Mouse (Mus musculus): ENCODE measurements around the gene Ace. TPM values are rescaled to one million over a fixed set of nuclear protein-coding genes. Genes with fewer than 3 reads are reported as not detected.

Gene Ace
- total and polyA plus RNA-seq, 3 experiments = not detected

DNA sequence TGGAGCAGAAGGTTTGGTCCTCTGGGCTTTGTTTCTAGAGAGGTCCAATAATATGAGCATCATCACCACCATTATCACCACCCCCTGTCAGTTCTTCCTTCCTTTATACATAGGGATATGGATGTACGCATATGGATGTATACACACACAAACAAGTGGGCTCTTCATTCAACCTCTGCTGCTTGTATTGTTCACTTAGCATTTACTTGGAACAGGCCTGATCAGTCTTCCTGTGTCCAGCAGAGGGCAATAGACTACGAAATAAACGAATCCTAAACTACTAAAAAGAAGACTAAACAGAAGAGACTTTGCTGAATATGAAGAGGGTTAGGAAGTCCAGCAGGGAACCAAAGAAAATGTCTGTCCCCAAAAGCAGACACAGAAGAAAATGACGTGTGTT is 34.0 kb downstream of the Ace start:
- no peaks in the 10 kb centered on the region for H3K9me3 ChIP-seq (replicated peaks; ENCODE audit: insufficient read depth, low read length)
- peak; percentile 75 for DNase-seq (ENCODE audit: low read depth, low spot score)
- H3K27me3 ChIP-seq (ENCODE audit: control insufficient read depth in 1 of 2, insufficient read depth in 2 of 2, low read length in 2 of 2) = peaks cover 0 to 6% of the 10 kb centered on the region in 2 experiments
- no peaks in the 10 kb centered on the region for H3K79me2 ChIP-seq (ENCODE audit: control insufficient read depth, insufficient read depth, low read length, poor library complexity)
- H3K4me1 ChIP-seq (ENCODE audit: control insufficient read depth in 1 of 2, insufficient read depth in 2 of 2, low read length in 2 of 2) = 0 out of 4 replicates have a peak, but pooled peaks cover 0 to 4% of the 10 kb centered on the region in 2 experiments
- H3K4me3 ChIP-seq (ENCODE audit: control insufficient read depth in 1 of 2, insufficient read depth in 1 of 2, low read depth in 2 of 2, low read length in 2 of 2) = no peak overlapping the region
- no peak overlapping the region for H3K27ac ChIP-seq (ENCODE audit: control insufficient read depth, low read depth, low read length)
- H3K36me3 ChIP-seq (ENCODE audit: control insufficient read depth in 1 of 2, insufficient read depth in 2 of 2, low read length in 2 of 2) = no peaks in the 10 kb centered on the region
- peak; percentile 85 for TF ChIP-seq ZC3H11A (IDR thresholded peaks at IDR 0.05; ENCODE audit: low read depth, low read length)
- TF ChIP-seq ZKSCAN1 (IDR thresholded peaks at IDR 0.05; ENCODE audit: low read depth, low read length) = no peak
- no peak for TF ChIP-seq MEF2A (IDR thresholded peaks at IDR 0.05; ENCODE audit: extremely low read depth, insufficient replicate concordance, low read depth, low read length, poor library complexity, severe bottlenecking)
- no peak for TF ChIP-seq MAFK (IDR thresholded peaks at IDR 0.05; ENCODE audit: borderline replicate concordance, low read depth, low read length)
- TF ChIP-seq NRF1 (IDR thresholded peaks at IDR 0.05; ENCODE audit: insufficient read depth, low read depth, low read length, poor library complexity, severe bottlenecking) = no peak
- no peak for TF ChIP-seq KAT2A (conservative IDR thresholded peaks at IDR 0.05; ENCODE audit: low read depth, low read length)
- no peak for TF ChIP-seq HCFC1 (IDR thresholded peaks at IDR 0.05; ENCODE audit: low read depth, low read length)
- no peak for TF ChIP-seq USF1 (IDR thresholded peaks at IDR 0.05; ENCODE audit: low read depth, low read length)
- no peak for TF ChIP-seq EP300 (IDR thresholded peaks at IDR 0.05; ENCODE audit: low read depth in 1 of 2, low read length in 2 of 2)
- TF ChIP-seq SIN3A (IDR thresholded peaks at IDR 0.05; ENCODE audit: low read length) = peak; percentile 49; the same call in 1 of the 2 replicates
- TF ChIP-seq MYC (IDR thresholded peaks at IDR 0.05; ENCODE audit: low read depth, low read length) = 0 out of 2 replicates have a peak, but pooled peaks have one; percentile 15
- no peak for TF ChIP-seq GABPA (IDR thresholded peaks at IDR 0.05; ENCODE audit: low read depth, low read length)
- TF ChIP-seq RAD21 (IDR thresholded peaks at IDR 0.05; ENCODE audit: low read depth, low read length) = peak; percentile 79
- TF ChIP-seq SMC3 (IDR thresholded peaks at IDR 0.05; ENCODE audit: low read depth, low read length) = peak; percentile 86
- no peak for TF ChIP-seq ELF1 (IDR thresholded peaks at IDR 0.05; ENCODE audit: low read depth, low read length)
- no peak for TF ChIP-seq POLR2AphosphoS2 (IDR thresholded peaks at IDR 0.05; ENCODE audit: low read length)
- TF ChIP-seq CTCF (IDR thresholded peaks at IDR 0.05 in 2 of 3, conservative IDR thresholded peaks at IDR 0.05 in 1 of 3; ENCODE audit: control insufficient read depth in 1 of 3, insufficient read depth in 1 of 3, low read depth in 2 of 3, low read length in 3 of 3, poor library complexity in 1 of 3, severe bottlenecking in 1 of 3) = peak; percentile 23 to 81 (median 68); a peak in 5 of 6 replicates
- no peak for TF ChIP-seq JUND (IDR thresholded peaks at IDR 0.05; ENCODE audit: low read depth, low read length)
- TF ChIP-seq TBP (IDR thresholded peaks at IDR 0.05; ENCODE audit: low read depth, low read length) = 0 out of 2 replicates have a peak, but pooled peaks have one; percentile 17
- H3K9ac ChIP-seq (ENCODE audit: control insufficient read depth, low read depth, low read length, poor library complexity, severe bottlenecking) = no peak overlapping the region

DNA sequence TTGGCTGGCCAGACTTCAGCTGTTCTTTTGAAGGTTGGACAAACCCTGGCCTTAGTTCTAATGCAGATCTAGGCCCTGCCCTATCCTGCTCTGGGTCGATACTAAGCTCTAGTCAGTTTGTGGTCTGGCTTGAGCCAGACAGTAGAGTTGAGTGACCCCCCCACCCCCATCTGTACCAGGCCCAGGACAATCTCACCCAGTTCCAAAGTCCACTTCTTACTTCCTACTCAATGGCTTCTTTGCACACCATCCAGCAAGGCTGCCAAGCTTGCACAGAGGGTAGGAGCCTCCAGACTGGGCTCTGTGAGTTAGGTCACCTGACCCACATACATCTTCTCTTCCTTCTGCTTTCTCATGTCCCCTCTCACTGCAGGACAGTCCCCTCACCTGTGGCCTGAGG is 36.8 kb downstream of the Ace start:
- H3K79me2 ChIP-seq (ENCODE audit: control insufficient read depth, insufficient read depth, low read length, poor library complexity) = no peaks in the 10 kb centered on the region
- no peaks in the 10 kb centered on the region; a peak in 1 of 4 replicates for H3K27me3 ChIP-seq (ENCODE audit: control insufficient read depth in 1 of 2, insufficient read depth in 2 of 2, low read length in 2 of 2)
- TF ChIP-seq RAD21 (IDR thresholded peaks at IDR 0.05; ENCODE audit: low read depth, low read length) (no peak), POLR2AphosphoS5 (IDR thresholded peaks at IDR 0.05; ENCODE audit: borderline replicate concordance, low read depth, low read length) (no peak), USF2 (IDR thresholded peaks at IDR 0.05; ENCODE audit: borderline replicate concordance in 1 of 2, insufficient read depth in 1 of 2, low read depth in 1 of 2, low read length in 2 of 2) (no peak), TCF12 (IDR thresholded peaks at IDR 0.05; ENCODE audit: low read depth, low read length) (no peak), RCOR1 (IDR thresholded peaks at IDR 0.05; ENCODE audit: low read depth, low read length) (no peak), CHD2 (IDR thresholded peaks at IDR 0.05; ENCODE audit: low read length) (no peak), ZC3H11A (IDR thresholded peaks at IDR 0.05; ENCODE audit: low read depth, low read length) (no peak), KAT2A (conservative IDR thresholded peaks at IDR 0.05; ENCODE audit: low read depth, low read length) (no peak), NRF1 (IDR thresholded peaks at IDR 0.05; ENCODE audit: insufficient read depth, low read depth, low read length, poor library complexity, severe bottlenecking) (no peak), ZKSCAN1 (IDR thresholded peaks at IDR 0.05; ENCODE audit: low read depth, low read length) (no peak), POLR2AphosphoS2 (IDR thresholded peaks at IDR 0.05; ENCODE audit: low read length) (no peak), ELF1 (IDR thresholded peaks at IDR 0.05; ENCODE audit: low read depth, low read length) (no peak), ZNF384 (IDR thresholded peaks at IDR 0.05; ENCODE audit: low read depth, low read length) (no peak), MAZ (IDR thresholded peaks at IDR 0.05; ENCODE audit: low read depth, low read length) (no peak), E2F4 (IDR thresholded peaks at IDR 0.05; ENCODE audit: borderline replicate concordance, low read depth, low read length) (no peak), GATA1 (IDR thresholded peaks at IDR 0.05; ENCODE audit: low read depth, low read length) (no peak), EP300 (IDR thresholded peaks at IDR 0.05; ENCODE audit: low read depth in 1 of 2, low read length in 2 of 2) (no peak), ZMIZ1 (IDR thresholded peaks at IDR 0.05; ENCODE audit: low read depth, low read length) (no peak)
- H3K36me3 ChIP-seq (ENCODE audit: control insufficient read depth in 1 of 2, insufficient read depth in 2 of 2, low read length in 2 of 2) = no peaks in the 10 kb centered on the region
- 0 out of 4 replicates have a peak, but pooled peaks cover 0 to 6% of the 10 kb centered on the region in 2 experiments for H3K4me1 ChIP-seq (ENCODE audit: control insufficient read depth in 1 of 2, insufficient read depth in 2 of 2, low read length in 2 of 2)
- H3K4me3 ChIP-seq (ENCODE audit: control insufficient read depth in 1 of 2, insufficient read depth in 1 of 2, low read depth in 2 of 2, low read length in 2 of 2) = no peak overlapping the region
- no peaks in the 10 kb centered on the region for H3K9me3 ChIP-seq (replicated peaks; ENCODE audit: insufficient read depth, low read length)
- no peak for DNase-seq (ENCODE audit: low read depth, low spot score)
- H3K9ac ChIP-seq (ENCODE audit: control insufficient read depth, low read depth, low read length, poor library complexity, severe bottlenecking) = no peak overlapping the region
- H3K27ac ChIP-seq (ENCODE audit: control insufficient read depth, low read depth, low read length) = no peak overlapping the region

Data from MEL (cell line).